Mouse (Mus musculus): ENCODE results near the gene Trmo.

The Trmo gene

DNA sequence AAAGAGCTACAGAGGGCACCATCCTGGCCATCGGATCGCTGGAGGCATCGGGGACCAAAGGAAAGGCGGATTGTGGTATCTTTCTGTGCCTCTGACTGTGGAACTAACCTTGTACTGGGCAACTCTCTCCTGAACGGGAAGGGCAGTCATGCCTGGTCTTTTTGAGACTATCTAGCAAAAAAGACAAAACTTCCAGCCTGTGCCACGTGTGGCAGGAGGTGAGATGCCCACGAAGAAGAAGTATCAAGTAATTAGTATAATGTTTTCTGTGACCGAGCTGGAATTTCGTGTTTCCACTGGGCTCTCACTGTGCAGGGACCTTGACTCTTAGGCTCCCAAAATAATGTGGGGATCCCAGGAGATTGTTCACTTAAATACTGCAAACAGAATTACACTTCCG, 50.2 kb downstream of the Trmo start:
- DNase-seq: peak; percentile 8

DNA sequence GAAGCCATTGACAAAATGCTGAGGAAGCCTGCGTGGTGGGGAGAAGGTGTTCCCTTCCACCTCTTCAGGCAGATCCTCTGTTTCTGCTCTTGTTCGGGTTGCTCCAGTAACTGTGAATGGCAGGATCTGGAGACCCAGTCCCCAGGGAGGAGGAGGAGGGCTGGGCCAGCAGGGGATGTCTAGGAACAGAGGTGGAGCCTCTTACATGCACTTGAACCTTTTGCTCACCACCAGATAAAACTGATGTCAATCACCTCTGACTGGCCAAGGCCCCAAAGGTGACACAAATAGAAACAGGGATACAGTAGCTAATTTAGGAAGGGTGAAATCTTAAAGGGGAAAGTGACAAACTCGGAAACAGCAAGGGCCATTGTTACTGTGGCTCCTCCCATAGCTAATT, 51.2 kb downstream of the Trmo start:
- peak; percentile 52 for DNase-seq

DNA sequence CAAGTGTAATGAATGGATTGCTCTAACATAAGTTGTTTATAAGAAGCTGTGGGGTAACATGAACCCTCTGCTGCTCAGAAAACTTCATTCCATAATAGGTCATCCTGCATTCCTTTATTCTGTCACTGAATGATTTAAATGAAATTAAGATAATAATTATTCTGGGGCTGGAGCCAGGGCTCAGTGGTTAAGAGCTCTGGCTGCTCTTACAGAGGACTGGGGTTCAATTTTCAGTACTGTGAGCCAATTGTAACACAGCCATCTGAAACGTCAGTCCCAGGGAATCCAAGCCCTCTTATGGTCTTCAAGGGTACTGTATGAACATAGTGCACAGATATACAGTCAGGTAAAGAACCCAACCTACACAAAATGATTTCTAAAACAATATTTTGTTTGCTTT, 53.4 kb downstream of the Trmo start:
- DNase-seq: no peak

DNA sequence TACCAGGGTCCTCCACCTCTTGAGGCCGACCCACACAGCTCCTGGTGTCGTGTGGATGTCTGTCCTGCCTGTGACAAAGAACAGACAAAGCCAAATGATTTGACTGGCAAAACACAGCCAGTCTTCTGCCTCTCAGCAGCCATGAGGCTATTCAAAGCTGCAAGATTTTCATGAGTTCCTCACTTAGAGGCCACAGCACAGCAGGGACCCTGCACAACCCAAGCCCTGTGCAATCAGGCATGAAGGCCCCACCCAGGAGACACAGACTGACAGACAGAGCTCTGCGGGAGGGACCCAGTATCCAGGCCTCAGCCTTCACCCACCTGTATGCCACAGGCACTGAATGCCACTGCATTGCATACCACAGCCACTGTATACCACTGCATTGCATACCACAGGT, 60.3 kb downstream of the Trmo start:
- DNase-seq: peak; percentile 51
